Mouse (Mus musculus) left cerebral cortex, adult 8-10 months (tissue): ENCODE measurements at regions not wholly inside any gene's neighbourhood (a gene's known extent, or its start where the extent isn't known, plus 50 kb on each side); places are given as distances from the start of the nearest gene placed in this dataset.

ENCODE experiments used
- DNase-seq, 2 experiments: peaks; one replicate each; pipeline ENCODE4 v3.0.0; 2022; ENCODE audit warnings: low spot score in 2 of 2

- DNase-seq: no peak
Measured at GRCm38 (mm10) chr5:119335979-119336378, 334.5 kb upstream of the Tbx3 start.

- no peak for DNase-seq
Measured at GRCm38 (mm10) chr5:119337739-119338138, 332.7 kb upstream of the Tbx3 start.

- no peak for DNase-seq
Measured at GRCm38 (mm10) chr5:119338711-119339110, 331.8 kb upstream of the Tbx3 start.

- DNase-seq: no peak
Measured at GRCm38 (mm10) chr5:119348303-119348702, 322.2 kb upstream of the Tbx3 start.

- DNase-seq: no peak
Measured at GRCm38 (mm10) chr5:119349395-119349794, 321.1 kb upstream of the Tbx3 start.

- DNase-seq: no peak
Measured at GRCm38 (mm10) chr5:119350325-119350915, 320.0 kb upstream of the Tbx3 start.

- no peak for DNase-seq
Measured at GRCm38 (mm10) chr5:119355471-119355870, 315.0 kb upstream of the Tbx3 start.

- DNase-seq: no peak
Measured at GRCm38 (mm10) chr5:119356051-119356450, 314.4 kb upstream of the Tbx3 start.

- DNase-seq: no peak
Measured at GRCm38 (mm10) chr5:119359709-119360108, 310.8 kb upstream of the Tbx3 start.

- DNase-seq: no peak
Measured at GRCm38 (mm10) chr5:119360351-119360750, 310.1 kb upstream of the Tbx3 start.

- DNase-seq: no peak
Measured at GRCm38 (mm10) chr5:119361406-119362044, 308.9 kb upstream of the Tbx3 start.

GRCm38 (mm10) chr5:119362452-119362851, 308.0 kb upstream of the Tbx3 start:
- no peak for DNase-seq

GRCm38 (mm10) chr5:119364250-119364649, 306.2 kb upstream of the Tbx3 start:
- no peak for DNase-seq

GRCm38 (mm10) chr5:119365157-119365556, 305.3 kb upstream of the Tbx3 start:
- no peak for DNase-seq

- DNase-seq: no peak
Measured at GRCm38 (mm10) chr5:119366296-119366695, 304.2 kb upstream of the Tbx3 start.

- no peak for DNase-seq
Measured at GRCm38 (mm10) chr5:119370481-119370880, 300.0 kb upstream of the Tbx3 start.

GRCm38 (mm10) chr5:119370931-119371330, 299.5 kb upstream of the Tbx3 start:
- DNase-seq: no peak

GRCm38 (mm10) chr5:119373774-119374700, 296.4 kb upstream of the Tbx3 start:
- DNase-seq: no peak

GRCm38 (mm10) chr5:119374861-119375260, 295.6 kb upstream of the Tbx3 start:
- no peak for DNase-seq

GRCm38 (mm10) chr5:119378261-119378660, 292.2 kb upstream of the Tbx3 start:
- no peak for DNase-seq

- no peak for DNase-seq
Measured at GRCm38 (mm10) chr5:119379915-119380432, 290.5 kb upstream of the Tbx3 start.

GRCm38 (mm10) chr5:119381495-119381894, 289.0 kb upstream of the Tbx3 start:
- DNase-seq: no peak
